Mouse (Mus musculus): ENCODE results near the gene Vamp4.

Gene Vamp4

GRCm38 (mm10) chr1:162570260-162570748 is at the start of gene Vamp4:
Vamp4 (plus strand) TSS chr1:162570515.
- DNase-seq (ENCODE audit: low read depth, low spot score) = peak; percentile 98

- DNase-seq (ENCODE audit: low read depth, low spot score) = peak; percentile 66
Measured at GRCm38 (mm10) chr1:162529651-162530050, 40.7 kb upstream of the Vamp4 start.

DNA sequence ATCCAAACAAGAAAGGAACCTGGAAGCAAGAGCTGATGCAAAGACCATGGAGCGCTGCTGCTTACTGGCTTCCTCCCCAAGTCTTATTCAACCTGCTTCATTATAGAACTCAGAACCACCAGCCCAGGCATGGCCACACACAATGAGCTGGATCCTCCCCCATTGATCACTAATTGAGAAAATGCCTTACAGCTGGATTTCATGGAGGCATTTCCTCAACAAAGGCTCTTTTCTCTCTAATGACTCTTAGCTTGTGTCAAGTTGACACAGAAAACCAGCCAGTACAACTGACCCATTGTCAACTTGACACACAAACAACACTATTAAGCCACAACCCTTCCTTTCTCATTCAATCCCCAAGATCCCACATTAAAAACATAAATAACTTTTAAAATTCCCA is 39.6 kb upstream of the Vamp4 start:
- peak; percentile 58 for DNase-seq (ENCODE audit: low read depth, low spot score)

DNA sequence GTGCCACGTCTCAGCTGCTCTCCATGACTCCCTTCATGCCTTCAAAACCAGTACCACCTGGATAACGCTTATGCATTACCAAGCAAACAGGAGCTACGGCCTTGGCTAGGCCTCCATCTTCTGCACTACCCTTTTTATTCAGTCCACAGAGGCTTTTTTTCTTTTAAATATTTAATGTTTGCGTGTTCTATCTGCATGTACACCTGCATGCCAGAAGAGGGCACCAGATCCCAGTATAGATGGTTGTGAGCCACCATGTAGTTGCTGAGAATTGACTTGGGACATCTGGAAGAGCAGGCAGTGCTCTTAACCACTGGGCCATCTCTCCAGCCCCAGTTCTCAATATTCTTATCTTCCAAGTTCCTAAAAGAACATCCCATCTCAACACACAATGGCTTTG is 38.7 kb upstream of the Vamp4 start:
- DNase-seq (ENCODE audit: low read depth, low spot score) = no peak

- no peak for DNase-seq (ENCODE audit: low read depth, low spot score)
Measured at GRCm38 (mm10) chr1:162532330-162532729, 38.0 kb upstream of the Vamp4 start.

- DNase-seq (ENCODE audit: low read depth, low spot score) = no peak
Measured at GRCm38 (mm10) chr1:162533766-162534560, 36.4 kb upstream of the Vamp4 start.

DNA sequence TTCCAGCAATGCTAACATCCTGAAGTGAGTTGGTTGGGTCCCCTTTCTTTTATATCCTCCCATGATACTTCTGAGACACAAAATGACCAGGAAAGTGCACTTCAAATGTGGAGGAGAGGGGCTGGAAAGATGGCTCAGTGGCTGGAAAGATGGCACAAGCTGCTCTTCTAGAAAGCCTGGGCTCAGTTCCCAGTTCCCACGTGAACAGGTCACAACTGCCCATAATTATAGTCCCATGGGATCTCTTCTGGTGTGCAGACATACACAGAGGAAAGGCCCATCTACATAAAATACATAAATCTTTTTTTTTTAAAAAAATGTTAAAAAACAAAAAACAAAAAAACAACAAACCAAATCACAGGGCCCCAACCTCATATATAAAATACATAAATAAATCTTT is 27.1 kb upstream of the Vamp4 start:
- no peak for DNase-seq (ENCODE audit: low read depth, low spot score)

DNA sequence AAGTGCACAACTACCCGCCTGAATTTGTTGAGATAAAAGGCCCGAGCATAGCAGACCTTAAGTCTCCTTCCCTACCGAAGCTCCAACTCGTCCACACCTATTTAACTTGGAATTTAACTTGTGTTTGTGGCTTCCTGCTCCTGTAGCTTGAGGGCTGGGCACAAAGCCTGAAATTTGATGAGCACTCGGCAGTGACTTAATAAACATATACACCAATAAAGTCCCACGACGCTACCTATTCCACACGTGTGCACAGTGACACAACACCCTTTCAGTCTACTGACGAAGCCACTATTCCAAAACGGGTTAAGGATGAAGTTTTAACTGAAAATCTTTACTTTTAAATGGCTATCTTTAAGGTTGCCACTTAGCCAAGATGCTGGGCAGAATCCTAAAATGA is 22.7 kb upstream of the Vamp4 start:
- DNase-seq (ENCODE audit: low read depth, low spot score) = no peak

- peak; percentile 98 for DNase-seq (ENCODE audit: low read depth, low spot score)
Measured at GRCm38 (mm10) chr1:162548016-162548916, 22.0 kb upstream of the Vamp4 start, which contains the start of gene Mettl13. Mettl13 (minus strand) TSS chr1:162548551.

GRCm38 (mm10) chr1:162548917-162549613 is 21.2 kb upstream of the Vamp4 start:
- DNase-seq (ENCODE audit: low read depth, low spot score) = no peak

- peak; percentile 66 for DNase-seq (ENCODE audit: low read depth, low spot score)
Measured at GRCm38 (mm10) chr1:162549615-162550283, 20.6 kb upstream of the Vamp4 start.

DNA sequence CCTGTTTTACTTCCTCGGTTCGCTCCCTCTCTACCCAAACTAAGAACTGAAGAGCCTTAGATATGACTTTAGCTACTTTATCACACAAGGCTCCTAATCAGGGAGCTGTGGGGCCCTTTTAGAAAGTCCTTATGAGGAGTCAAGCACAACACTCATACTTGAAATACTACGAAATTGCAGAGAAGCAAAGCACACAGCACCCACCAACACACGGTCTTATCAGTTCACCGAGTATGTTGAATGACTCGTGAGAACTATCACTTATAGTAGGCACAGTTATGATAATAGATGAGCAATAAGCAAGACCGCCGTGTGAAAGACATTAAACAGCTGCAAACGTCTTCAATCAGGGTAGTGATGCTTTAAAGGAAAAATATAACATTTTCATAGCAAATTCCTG is 17.4 kb upstream of the Vamp4 start:
- DNase-seq (ENCODE audit: low read depth, low spot score) = no peak

GRCm38 (mm10) chr1:162554193-162554592 is 16.1 kb upstream of the Vamp4 start:
- no peak for DNase-seq (ENCODE audit: low read depth, low spot score)

DNA sequence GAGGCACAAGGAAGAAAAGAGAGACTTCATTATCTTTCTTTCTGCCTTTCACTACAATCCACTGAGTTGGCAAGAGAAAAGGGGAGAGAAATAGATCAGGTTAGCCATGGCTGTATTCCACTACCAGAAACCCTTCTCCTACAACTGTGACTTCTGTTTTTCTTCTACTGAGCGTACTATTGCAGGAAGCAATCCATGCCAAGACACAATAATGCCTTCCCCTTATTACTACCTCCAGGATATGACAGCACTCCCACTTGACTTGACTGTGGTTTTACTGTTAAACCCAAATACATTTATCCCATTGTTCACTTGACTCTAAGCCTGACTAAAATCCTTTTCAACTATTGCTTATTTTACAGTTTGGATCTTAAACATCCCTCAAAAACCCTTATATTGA is 7.1 kb upstream of the Vamp4 start:
- no peak for DNase-seq (ENCODE audit: low read depth, low spot score)

GRCm38 (mm10) chr1:162564992-162565391 is 5.3 kb upstream of the Vamp4 start:
- no peak for DNase-seq (ENCODE audit: low read depth, low spot score)

GRCm38 (mm10) chr1:162567351-162567750 is 3.0 kb upstream of the Vamp4 start:
- DNase-seq (ENCODE audit: low read depth, low spot score) = no peak

DNA sequence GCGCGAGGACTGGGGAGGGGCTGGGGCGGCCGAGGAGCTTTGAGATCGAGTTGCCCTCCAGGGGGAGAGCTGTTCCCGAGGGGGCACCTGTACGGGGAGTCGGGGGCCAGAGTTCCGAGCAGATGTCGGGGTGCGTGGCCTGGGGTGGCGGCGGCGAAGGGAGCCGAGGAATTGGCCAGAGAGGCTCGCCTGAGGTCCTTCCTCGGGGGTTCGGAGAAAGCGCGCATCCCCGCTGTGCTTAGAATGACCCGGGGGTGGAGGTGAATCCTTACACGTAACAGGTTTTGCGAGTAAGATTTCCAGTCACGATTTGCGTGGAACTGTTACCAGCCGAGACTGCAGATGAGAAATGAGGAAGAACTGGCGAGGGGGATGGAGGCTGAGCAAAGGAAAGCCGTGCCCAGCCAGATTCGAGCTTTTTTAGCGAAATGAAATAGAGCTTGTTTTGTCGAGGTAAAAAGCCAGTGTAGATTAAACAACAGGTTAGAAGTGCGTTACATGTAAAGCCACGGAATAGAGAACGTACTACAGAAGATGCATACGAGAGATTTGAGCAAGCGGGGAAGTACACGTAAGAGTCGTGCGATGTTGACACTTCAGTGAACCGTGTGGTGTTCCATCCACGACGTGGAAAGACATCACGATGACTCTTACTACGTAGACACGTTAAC is 751 bp downstream of the Vamp4 start:
- DNase-seq (ENCODE audit: low read depth, low spot score) = peak; percentile 84

GRCm38 (mm10) chr1:162575098-162575497 is 4.8 kb downstream of the Vamp4 start:
- no peak for DNase-seq (ENCODE audit: low read depth, low spot score)

- no peak for DNase-seq (ENCODE audit: low read depth, low spot score)
Measured at GRCm38 (mm10) chr1:162582884-162583283, 12.6 kb downstream of the Vamp4 start.

DNA sequence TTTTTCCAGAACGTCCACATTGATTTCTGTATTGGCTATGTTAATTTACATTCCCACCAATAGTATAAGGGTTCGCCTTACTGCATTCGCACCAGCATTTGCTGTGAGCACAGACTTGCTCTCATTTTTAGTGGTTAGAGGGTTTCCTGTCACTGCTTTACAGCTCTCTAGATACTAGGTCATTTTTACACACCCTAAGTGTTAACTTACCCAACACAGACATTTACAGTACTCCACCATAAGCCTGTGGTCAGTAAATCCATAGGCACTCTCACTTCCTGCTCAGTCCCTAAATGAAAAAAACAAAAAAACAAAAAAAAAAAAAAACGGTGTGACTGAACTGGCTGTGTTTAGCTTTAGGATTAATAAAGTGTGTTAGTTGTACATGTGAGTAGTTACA is 16.0 kb downstream of the Vamp4 start:
- no peak for DNase-seq (ENCODE audit: low read depth, low spot score)

- no peak for DNase-seq (ENCODE audit: low read depth, low spot score)
Measured at GRCm38 (mm10) chr1:162588606-162589005, 18.3 kb downstream of the Vamp4 start.
